Mouse (Mus musculus): ENCODE results near the gene Nudt9. TPM values are rescaled to one million over a fixed set of nuclear protein-coding genes. Genes with fewer than 3 reads are reported as not detected.
"Not testable (repeated sequence)": the region's sequence is repeated elsewhere in the genome, so short reads cannot be mapped to it uniquely, and the experiment has no call there.

Gene Nudt9
- total RNA-seq (2021) (10 to 100 TPM; 63.0 to 73.2 TPM), polyA plus RNA-seq (2012; rRNA removed) (101 and 113 TPM in 2 replicates)
- long read RNA-seq, transcript Nudt9-201 (8 exons, 1,488 nt) = major isoform, 52 of 66 reads
- long read RNA-seq, partial matches to known transcripts = 3 of 66 reads
- long read RNA-seq, other reads (novel, unspliced or antisense) = 11 of 66 reads

GRCm38 (mm10) chr5:104046256-104047199 lies at the start of gene Nudt9:
Gene Nudt9, plus strand, starts transcription at chr5:104046306.
- DNase-seq = peak; percentile 99

DNA sequence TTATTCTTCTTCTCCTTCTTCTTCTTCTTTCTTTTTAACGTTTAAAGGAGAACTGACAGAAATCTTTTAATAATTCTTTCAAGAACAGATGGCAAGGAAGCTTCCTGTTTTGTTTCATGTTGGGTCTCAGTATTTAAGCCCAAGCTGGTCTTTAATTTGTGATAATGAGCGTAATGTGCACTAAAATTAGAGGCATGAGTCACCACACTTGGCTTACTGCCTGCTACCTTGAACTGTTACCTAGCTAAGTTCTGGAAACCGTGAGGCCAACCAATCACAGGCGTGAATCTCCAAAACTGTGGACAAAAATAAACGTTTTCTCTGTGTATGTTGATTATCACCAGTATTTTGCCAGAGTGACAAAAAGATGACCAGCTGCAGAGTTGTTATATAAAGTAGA lies 47.4 kb upstream of the Nudt9 start:
- peak; percentile 76 for DNase-seq

DNA sequence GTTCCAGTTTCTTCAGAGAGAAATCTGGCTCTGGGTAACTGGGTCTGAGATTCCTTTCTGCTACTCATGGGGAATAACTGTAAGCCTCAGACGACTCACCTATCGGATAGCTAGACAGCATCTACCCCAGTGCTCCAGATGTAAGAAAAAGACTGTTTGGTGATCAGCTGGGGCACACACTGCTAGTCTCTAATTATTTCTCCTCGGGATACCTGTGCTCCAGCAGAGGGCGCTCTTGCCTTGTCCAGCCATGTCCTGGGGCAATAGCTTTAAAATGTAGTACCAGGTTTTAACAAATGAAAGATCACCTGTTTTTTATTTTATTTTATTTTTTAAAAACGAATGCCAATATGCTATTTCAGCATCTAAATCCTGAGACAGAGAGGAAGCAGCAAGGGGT lies 46.4 kb upstream of the Nudt9 start:
- DNase-seq = peak; percentile 83

- DNase-seq = no peak
Observed at GRCm38 (mm10) chr5:104002549-104003255, 43.4 kb upstream of the Nudt9 start.

GRCm38 (mm10) chr5:104003256-104003931 lies 42.7 kb upstream of the Nudt9 start:
- DNase-seq = no peak

DNA sequence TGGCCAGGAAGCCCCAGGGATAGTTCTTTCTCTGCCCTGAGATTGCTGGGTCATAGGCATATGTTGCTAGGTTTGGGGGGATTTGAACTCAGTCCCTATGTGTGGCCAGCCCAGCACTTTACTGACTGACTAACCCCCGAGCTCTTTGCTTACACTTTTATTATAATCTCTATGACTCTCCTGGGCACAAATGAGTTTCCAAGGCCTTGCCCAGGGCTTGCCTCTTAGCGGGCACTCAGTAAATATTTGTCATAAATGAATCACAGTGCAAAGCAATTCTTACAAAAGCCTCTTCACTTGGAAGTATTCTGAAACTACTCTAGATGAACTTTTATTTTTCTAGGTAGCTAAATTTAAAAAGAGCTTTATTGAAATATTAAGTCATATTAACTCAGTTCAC lies 42.2 kb upstream of the Nudt9 start:
- DNase-seq = peak; percentile 30

DNA sequence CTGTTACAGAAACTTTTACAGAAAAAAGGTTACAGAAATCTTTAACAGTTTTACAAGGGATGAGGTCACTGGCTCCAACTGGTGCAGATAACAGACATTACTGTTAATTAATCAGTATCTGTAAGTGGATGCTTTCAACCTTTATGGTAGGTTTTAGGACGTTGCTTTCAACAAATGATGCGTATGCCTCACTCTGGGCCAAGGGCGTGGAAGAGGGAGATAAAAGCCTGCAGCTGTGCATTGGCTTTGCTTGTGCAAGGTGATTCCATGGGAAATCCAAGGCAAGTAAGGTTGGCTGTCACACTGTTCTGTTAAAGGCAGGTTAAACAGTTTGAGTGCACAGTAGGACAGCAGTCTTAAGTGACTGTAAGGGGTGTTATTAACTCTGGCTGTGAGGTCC lies 39.3 kb upstream of the Nudt9 start:
- no peak for DNase-seq

DNA sequence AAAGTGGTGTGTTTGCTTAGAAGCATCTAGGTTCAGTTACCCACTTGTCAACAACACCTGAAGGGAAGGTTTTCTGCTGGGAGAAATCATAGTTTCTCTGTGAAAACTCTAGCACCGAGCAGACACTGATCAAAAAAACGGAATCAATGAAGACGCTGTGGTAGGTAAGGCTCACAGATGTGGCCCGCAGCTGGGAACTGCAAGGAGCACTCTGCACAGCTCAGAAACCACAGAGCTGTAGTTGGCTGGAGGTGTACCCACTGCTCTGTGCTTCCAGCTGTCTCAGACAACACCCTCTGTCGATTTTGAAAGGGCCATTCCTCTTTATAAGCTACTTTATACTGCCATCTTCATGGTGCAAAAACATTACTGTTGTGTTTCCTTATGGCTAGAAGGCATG lies 38.3 kb upstream of the Nudt9 start:
- DNase-seq = no peak

DNA sequence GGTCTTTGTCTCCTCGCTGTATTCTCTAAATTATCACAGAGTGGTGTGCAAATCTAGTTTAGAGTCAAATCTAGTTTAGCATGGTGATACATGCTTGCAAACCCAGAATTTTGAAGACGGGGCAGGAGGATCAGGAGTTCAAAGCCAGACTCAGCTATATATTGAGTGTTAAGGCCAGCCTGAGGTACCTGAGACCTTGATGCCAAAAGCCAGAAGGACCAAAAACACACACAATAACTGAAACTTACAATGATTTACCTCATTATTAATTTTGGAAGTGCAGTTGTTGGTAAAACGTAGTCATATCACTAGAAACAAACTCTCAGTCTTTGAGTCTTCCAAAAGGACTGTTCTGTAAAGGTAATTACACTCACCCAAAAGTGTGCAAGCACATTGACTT lies 36.7 kb upstream of the Nudt9 start:
- no peak for DNase-seq

GRCm38 (mm10) chr5:104010261-104010660 lies 35.8 kb upstream of the Nudt9 start:
- no peak for DNase-seq

DNA sequence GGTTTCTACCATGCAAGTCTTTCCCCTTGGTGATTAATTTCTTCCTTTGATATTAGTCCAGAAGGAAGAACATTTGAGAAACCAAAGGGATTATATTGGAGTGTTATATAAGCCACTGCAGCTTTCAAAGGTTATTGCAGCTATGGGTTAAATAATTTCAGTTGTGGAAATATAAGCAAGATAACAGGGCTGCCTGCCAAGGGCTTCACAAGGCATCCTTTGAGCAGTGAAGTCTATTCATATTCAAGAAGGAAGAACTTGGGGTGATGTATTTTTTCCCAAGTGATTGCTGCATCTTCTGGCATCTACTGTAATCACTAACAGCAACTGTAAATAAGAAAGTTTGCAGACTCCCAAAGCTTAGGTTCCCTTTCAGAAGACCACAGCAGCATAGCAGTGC lies 34.7 kb upstream of the Nudt9 start:
- DNase-seq = no peak

DNA sequence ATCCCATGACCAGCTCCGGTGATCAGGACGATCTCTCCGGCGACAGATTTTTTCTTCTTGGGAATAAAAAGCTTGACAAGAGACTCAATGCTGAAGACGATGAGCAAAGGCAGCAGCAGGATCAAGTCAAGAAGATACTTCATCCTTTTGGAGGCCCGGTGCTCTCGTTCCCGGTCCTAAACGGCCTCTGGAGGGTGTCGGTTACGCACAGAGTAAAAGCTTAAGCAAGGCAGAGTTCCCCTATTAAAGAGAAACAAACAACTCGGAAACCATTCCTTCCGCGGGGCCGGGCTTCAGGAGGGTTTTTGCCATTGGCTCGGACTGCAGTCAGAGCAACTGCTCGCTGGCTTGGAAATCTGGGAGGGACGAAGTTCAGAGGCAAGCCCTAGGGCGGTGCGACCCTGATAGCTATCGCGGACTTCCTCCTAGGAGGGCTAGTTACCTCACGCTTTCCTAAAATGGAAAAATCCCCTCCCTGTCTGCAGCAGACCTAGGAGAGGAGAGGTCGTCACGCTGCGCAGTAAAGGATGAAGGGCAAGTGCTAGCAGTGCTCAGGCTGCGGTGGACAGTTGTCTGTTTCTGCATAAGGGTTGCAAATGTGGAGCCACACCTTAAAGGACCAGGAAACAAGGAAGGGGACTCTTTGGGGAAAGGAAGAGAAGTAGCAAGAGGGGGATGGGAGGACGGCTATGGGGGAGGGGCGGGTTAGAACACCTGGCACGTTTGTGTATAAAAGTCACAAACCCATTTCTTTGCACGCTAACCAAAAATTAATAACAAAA lies 24.3 kb upstream of the Nudt9 start, which contains the start of gene Hsd17b11:
TSS of gene Hsd17b11 (minus strand) at position 323 of the 782 bp plus-strand sequence.
- DNase-seq = peak; percentile 94

- DNase-seq = no peak
Observed at GRCm38 (mm10) chr5:104022558-104022957, 23.5 kb upstream of the Nudt9 start.

GRCm38 (mm10) chr5:104023289-104024020 lies 22.7 kb upstream of the Nudt9 start:
- DNase-seq = no peak

DNA sequence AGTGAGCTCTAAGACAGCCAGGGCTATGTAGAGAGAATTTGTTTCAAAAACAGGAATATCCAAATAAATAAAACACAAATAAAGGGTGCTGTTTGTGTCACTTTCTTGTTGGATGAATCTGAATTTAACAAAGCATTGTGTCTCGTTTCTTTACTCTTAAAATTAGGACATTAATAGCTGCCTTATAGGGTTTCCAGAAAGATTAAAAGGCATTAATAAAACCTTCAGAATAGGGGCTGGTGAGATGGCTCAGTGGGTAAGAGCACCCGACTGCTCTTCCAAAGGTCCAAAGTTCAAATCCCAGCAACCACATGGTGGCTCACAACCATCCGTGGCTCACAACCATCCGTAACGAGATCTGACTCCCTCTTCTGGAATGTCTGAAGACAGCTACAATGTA lies 21.9 kb upstream of the Nudt9 start:
- DNase-seq = not testable (repeated sequence)

- no peak for DNase-seq
Observed at GRCm38 (mm10) chr5:104024762-104025161, 21.3 kb upstream of the Nudt9 start.

- no peak for DNase-seq
Observed at GRCm38 (mm10) chr5:104025245-104025854, 20.8 kb upstream of the Nudt9 start.

DNA sequence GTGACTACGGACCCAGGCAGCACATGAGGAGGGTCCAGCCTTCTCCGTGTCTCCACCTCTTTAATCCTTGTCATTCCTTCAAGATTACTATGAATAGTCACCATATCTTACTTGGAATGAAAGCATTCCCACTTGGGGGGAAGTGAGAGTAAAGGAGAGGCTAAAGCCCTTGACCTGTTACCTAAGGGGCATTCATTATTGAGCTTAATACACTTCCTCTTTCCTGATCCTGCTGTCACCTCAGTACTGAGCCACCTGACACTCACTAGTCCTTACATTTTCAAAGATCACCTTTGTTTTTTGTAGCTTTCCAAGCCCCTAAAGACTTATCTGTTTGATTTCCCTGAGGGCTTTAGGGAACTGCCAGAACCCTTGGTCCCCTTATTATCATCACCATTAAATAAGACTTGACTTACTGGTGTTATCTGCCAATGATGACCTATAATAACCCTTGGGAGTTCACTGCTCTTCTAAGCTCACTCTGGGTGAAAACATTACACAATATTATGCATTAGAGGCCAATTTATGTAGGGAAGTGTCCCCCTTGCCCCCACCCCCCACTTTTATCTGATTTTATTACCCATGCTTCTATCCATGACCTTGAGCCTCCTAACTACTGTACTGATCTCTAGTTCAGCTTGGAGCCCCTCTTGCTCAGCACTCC lies 13.5 kb upstream of the Nudt9 start:
- DNase-seq = no peak

DNA sequence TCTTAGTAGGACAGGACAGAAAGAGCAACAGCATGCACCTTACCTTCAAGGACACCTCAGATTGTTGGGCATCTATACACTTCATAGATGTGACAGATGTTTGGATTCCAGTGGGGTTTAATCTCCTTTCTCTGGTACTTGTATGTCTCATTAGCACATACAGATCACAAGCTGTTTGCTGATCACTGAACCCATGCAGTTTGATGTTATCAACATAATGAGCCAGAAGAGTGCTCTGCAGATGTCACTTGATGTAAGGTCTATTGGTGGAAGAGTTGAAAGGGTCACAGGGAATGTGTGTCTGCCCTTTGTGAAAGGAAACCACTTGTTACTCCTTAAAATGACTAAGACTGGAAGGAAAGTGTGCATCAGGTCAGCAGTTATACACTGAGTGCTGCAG lies 11.0 kb upstream of the Nudt9 start:
- no peak for DNase-seq

- DNase-seq = no peak
Observed at GRCm38 (mm10) chr5:104035824-104036223, 10.3 kb upstream of the Nudt9 start.
